Mouse (Mus musculus) testis, adult 2 months (tissue): ENCODE measurements at regions not wholly inside any gene's neighbourhood (a gene's known extent, or its start where the extent isn't known, plus 50 kb on each side); places are given as distances from the start of the nearest gene placed in this dataset.

Experiments
- H3K27ac ChIP-seq: fragments of 200-500 bp; 2 replicates; pipeline ENCODE4 v1.5.1; 2012; ENCODE audit warnings: low read depth, low read length; ENCODE audit not compliant: control insufficient read depth, insufficient read depth
- H3K27me3 ChIP-seq: fragments of 200-500 bp; 2 replicates; pipeline ENCODE4 v1.6.1; 2012; ENCODE audit warnings: mild to moderate bottlenecking, low read length, moderate library complexity; ENCODE audit not compliant: control insufficient read depth, insufficient read depth
- H3K36me3 ChIP-seq: fragments of 200-500 bp; 2 replicates; pipeline ENCODE4 v1.6.1; 2012; ENCODE audit warnings: mild to moderate bottlenecking, low read length; ENCODE audit not compliant: control insufficient read depth, insufficient read depth
- H3K4me1 ChIP-seq: fragments of 200-500 bp; 2 replicates; pipeline ENCODE4 v1.6.1; 2012; ENCODE audit warnings: low read length; ENCODE audit not compliant: control insufficient read depth, insufficient read depth
- H3K4me3 ChIP-seq: fragments of 200-500 bp; 2 replicates; pipeline ENCODE4 v1.5.1; 2012; ENCODE audit warnings: low read depth, mild to moderate bottlenecking, low read length, moderate library complexity, mixed read lengths; ENCODE audit not compliant: control insufficient read depth
- CTCF ChIP-seq: fragments of 200-500 bp; IDR thresholded peaks from 2 replicates; pipeline ENCODE4 v1.5.1; 2012; ENCODE audit warnings: low read depth, mild to moderate bottlenecking, inconsistent platforms, low read length, moderate library complexity; ENCODE audit not compliant: control insufficient read depth, insufficient read depth, insufficient replicate concordance
- POLR2A ChIP-seq: fragments of 200-500 bp; IDR thresholded peaks from 2 replicates; pipeline ENCODE4 v1.6.1; 2012; ENCODE audit warnings: low read depth, mild to moderate bottlenecking, inconsistent platforms, low read length, moderate library complexity; ENCODE audit not compliant: control insufficient read depth

DNA sequence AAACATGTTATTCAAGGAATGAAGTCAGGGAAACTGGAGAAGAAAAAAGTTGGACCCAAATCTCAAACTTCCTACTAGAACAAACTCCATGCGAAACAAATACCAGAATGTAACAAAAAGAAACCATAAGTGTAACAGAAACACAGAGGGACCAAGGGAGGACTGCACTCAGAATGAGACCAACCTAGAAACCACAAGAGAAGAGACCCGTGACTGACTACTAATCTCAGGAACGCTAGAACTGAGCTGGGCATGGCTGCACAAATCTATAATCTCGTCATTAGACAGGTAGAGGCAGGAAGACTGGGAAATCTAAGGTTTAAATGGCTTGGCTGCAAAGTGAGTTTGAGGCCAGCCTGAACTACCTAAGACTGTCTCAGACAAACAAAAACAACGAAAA lies 298.5 kb downstream of the Rps24 start:
- TF ChIP-seq CTCF (no peak), POLR2A (no peak)

DNA sequence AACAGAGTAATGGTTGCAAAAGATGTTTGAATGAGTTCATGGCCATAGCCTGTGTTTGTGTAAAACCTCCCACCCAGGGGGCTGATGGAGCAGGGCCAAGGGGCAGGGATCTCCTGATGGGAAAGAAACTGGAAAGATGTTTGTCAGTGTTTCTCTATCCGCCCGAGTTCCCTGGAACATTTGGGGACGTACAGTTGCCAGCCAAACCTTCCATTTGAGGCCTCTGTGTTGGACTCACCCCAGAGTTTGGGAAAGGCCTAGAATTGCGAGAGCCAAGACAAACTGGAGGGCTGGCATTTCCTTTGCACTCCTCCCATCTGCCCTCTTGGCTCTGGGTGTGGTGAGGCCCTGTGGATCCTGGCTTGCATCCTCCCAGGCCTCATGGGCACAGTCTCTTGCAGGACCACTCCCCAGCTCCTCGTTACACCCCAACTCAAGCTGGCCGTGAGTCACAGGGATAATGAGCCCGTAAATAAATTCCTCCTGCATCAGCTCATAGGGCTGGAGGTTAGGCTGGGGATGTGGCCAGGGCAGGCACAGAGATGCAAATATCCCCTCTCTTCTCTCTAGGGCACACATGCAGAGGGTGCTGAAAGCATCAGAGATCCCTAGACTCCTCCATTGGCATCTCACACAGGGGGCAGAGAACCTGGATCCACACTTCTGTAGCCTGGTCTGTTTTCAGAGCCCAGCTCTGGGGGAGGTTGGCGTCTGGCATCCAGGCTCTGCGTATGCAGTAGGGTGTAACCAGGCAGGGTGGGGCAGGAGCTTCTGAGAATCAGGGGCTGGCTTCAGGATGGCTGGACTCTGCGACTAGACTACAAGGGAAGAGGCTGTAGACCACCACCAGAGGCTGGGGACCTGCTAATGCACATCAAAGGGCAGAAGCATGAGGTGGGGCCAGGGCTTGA lies 306.7 kb downstream of the Rps24 start:
- H3K36me3 ChIP-seq, result no peaks in the 10 kb centered on the region
- no peaks in the 10 kb centered on the region; the same call in 1 of the 2 replicates for H3K4me1 ChIP-seq
- H3K4me3 ChIP-seq, result no peak overlapping the region
- no peaks in the 10 kb centered on the region for H3K27me3 ChIP-seq
- no peak for TF ChIP-seq CTCF
- TF ChIP-seq POLR2A, result no peak
- H3K27ac ChIP-seq, result no peak overlapping the region

More for the DNA sequence above, 298.5 kb downstream of the Rps24 start:
- Histone ChIP-seq H3K36me3 (no peaks in the 10 kb centered on the region), H3K4me1 (0 out of 2 replicates have a peak, but pooled peaks cover 4% of the 10 kb centered on the region), H3K27me3 (no peaks in the 10 kb centered on the region), H3K4me3 (no peak overlapping the region), H3K27ac (no peak overlapping the region)

DNA sequence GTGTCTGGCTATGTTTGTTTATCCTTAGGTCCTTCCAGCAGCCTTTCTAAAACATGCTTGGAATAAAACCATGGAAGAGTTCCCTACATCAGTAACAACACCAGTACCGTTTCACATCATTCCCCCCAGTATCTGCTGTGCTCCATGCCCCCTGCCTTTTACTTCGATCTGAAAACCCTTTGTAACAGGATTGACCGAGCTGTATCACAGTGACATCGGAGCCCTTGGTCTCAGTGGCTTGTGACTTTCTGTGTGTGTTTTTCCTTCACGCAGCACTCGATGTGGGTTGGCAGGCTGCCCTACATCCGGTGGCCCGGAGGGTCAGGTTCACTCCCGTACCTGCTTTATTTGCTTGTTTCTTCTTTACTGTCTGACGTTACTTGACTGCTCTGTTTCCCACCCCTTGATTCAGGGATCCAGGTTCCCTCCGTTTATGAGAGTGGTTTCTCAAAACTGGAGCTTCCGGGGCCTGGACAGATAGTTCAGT lies 307.5 kb downstream of the Rps24 start:
- no peak for TF ChIP-seq POLR2A
- no peak for TF ChIP-seq CTCF
- no peaks in the 10 kb centered on the region for H3K27me3 ChIP-seq
- no peak overlapping the region for H3K27ac ChIP-seq
- H3K4me1 ChIP-seq, result no peaks in the 10 kb centered on the region; the same call in 1 of the 2 replicates
- H3K4me3 ChIP-seq, result no peak overlapping the region
- H3K36me3 ChIP-seq, result no peaks in the 10 kb centered on the region

DNA sequence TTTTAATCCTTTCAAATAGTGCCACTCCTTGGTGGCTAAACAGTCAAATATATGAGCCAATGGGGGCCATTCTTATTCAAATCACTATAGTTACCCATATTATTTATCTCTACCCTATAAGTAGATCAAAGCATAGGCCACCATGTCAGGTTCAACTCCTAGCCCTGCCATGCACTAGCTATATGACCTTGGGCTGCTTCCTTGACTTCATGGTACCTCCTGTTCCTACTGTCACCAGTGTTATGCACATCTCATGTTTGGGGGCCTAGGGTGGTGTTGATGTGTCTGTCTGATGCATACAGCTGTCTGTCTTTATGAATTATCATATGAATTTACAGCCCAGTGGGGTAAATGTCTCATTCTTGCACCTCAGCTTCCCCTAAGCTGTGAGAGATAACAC lies 310.6 kb downstream of the Rps24 start:
- Histone ChIP-seq H3K4me3 (no peak overlapping the region), H3K4me1 (no peaks in the 10 kb centered on the region; the same call in 1 of the 2 replicates), H3K27ac (no peak overlapping the region), H3K36me3 (no peaks in the 10 kb centered on the region), H3K27me3 (no peaks in the 10 kb centered on the region)
- TF ChIP-seq POLR2A, result no peak
- TF ChIP-seq CTCF, result no peak

DNA sequence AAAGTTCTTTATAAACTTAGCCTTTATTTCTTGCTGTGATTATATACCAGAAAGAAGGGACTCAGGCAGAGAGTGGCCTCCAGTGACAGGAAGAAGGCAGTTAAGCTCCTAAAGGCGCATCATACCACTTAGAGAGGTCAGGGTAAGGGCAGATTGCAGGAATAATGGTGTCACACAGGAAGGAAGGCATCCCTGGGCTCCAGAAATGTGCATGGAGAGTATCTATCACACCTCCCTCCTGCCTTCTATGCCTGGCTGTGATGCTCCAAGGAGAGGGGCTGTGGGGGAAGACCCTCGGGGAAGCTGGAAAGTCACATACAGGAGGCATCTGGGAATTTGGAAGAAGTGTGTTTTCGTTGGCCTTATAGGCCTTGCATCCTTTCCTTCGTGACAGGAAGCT lies 311.1 kb downstream of the Rps24 start:
- no peak overlapping the region for H3K4me3 ChIP-seq
- H3K4me1 ChIP-seq, result no peaks in the 10 kb centered on the region
- H3K27ac ChIP-seq, result no peak overlapping the region
- H3K36me3 ChIP-seq, result no peaks in the 10 kb centered on the region
- no peaks in the 10 kb centered on the region for H3K27me3 ChIP-seq
- TF ChIP-seq CTCF (no peak), POLR2A (no peak)

DNA sequence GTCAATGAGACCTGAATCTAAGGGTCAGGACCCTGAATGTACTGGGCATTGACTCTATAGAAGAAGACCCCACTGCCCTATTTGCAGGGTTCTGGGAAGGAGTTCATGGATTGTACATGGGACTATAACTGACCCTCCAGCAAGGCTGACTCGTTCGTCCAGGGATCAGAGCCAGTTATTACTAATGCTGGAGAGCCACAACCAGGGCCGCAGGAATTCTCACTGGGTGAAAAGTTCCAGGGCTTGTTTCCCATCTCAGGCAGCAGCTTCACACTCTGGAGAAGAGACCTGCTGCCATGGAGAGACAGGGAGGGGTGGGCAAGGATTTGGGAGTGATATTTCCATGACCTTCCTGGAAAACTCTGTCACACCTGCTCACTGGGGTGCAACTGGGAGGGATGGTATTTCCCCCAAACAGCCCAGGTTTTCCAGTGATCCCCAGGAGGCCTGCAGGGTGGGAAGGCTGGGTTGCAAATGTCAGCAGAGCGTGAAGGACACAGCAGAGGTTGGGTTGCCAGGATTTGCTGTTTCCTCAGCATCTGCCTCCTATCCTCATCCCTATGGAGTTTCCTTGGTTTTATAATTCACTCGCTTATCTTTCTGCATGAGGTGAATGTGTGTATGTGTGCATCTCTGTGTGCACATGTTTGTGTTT lies 316.2 kb downstream of the Rps24 start:
- Histone ChIP-seq H3K27ac (no peak overlapping the region), H3K27me3 (no peaks in the 10 kb centered on the region), H3K36me3 (no peaks in the 10 kb centered on the region), H3K4me1 (no peaks in the 10 kb centered on the region), H3K4me3 (no peak overlapping the region)
- TF ChIP-seq POLR2A (no peak), CTCF (no peak)

DNA sequence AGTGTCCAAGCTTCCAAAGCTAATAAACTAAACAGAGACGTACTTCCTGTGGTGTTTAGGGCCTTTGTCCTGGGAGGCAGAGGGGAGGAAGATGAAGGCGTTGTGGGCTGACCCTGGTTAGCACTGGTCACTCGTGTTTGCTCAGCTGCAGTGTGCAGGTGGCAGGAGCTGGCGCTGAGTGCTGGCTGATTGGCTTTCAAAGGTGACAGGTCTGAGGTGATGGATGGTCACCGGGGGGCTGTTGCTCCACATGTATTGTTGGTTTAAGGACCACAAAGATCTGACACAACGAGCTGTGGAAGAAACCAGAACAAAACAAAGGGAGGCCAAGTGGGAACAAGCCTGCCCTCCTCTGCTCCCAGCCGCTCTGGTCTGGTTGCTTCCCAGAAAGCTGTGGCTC lies 320.1 kb downstream of the Rps24 start:
- H3K36me3 ChIP-seq, result no peaks in the 10 kb centered on the region
- no peaks in the 10 kb centered on the region for H3K27me3 ChIP-seq
- TF ChIP-seq CTCF (no peak), POLR2A (no peak)
- no peak overlapping the region for H3K27ac ChIP-seq
- H3K4me3 ChIP-seq, result no peak overlapping the region
- no peaks in the 10 kb centered on the region for H3K4me1 ChIP-seq
